Mouse (Mus musculus) mouse embryonic stem cell (cell line): ENCODE measurements at regions not wholly inside any gene's neighbourhood (a gene's known extent, or its start where the extent isn't known, plus 50 kb on each side); places are given as distances from the start of the nearest gene placed in this dataset.

Experiments used
- in situ Hi-C, 2 experiments: fragments of 300-500 bp; cut with MboI; formaldehyde crosslinking; loops; 1 replicate in 1 of 2; 3 replicates in 1 of 2; pipeline ENCODE4 v1.14.3; 2019 to 2020; ENCODE audit warnings: low sequenced_read_pairs in 2 of 2, low pct_unique_long_range_greater_than_20kb in 1 of 2, mixed read lengths in 1 of 2; ENCODE audit not compliant: unreplicated experiment in 1 of 2

GRCm38 (mm10) chr12:110380831-110381750, 65.8 kb upstream of the Ppp2r5c start:
- in situ Hi-C loops = no loop called here

- in situ Hi-C loops = no loop called here
Measured at GRCm38 (mm10) chr12:110385031-110385430, 61.9 kb upstream of the Ppp2r5c start.

- in situ Hi-C loops = no loop called here
Measured at GRCm38 (mm10) chr12:110385801-110386599, 60.9 kb upstream of the Ppp2r5c start.

GRCm38 (mm10) chr12:110387056-110387455, 59.9 kb upstream of the Ppp2r5c start:
- in situ Hi-C loops = no loop called here

- in situ Hi-C loops = no loop called here
Measured at GRCm38 (mm10) chr12:110387567-110387966, 59.4 kb upstream of the Ppp2r5c start.

GRCm38 (mm10) chr12:110389439-110389838, 57.5 kb upstream of the Ppp2r5c start:
- in situ Hi-C loops = no loop called here

- in situ Hi-C loops = no loop called here
Measured at GRCm38 (mm10) chr12:110391464-110391863, 55.5 kb upstream of the Ppp2r5c start.

- in situ Hi-C loops = no loop called here
Measured at GRCm38 (mm10) chr12:110393555-110393954, 53.4 kb upstream of the Ppp2r5c start.
